Mouse (Mus musculus) ovary, adult 10 weeks (tissue): ENCODE results near the gene Gm904. TPM values are rescaled to one million over a fixed set of nuclear protein-coding genes. Genes with fewer than 3 reads are reported as not detected.

Source experiments
- polyA plus RNA-seq: library from polyadenylated mRNA; stranded (reverse); fragments of 350-450 nt; fragmentation: Illumina TruSeq; extraction: RNeasy Lipid Tissue Mini Kit (QIAGEN cat#74804); gene quantifications from one replicate; pipeline ENCODE4 v1.2.3, GENCODE M21; 2014

The Gm904 gene
- 1.3 TPM for polyA plus RNA-seq

GRCm38 (mm10) chr13:50642928-50643327 is at the start of gene Gm904:
Gm904 (plus strand) TSS chr13:50643228.

Other genes with a start within 250 kb of the Gm904 start
- gene Fbxw17, start 225.4 kb upstream of the Gm904 start, polyA plus RNA-seq = 9.0 TPM
- gene Gm47429, start 199.3 kb upstream of the Gm904 start, polyA plus RNA-seq = not detected
- not detected for gene Nutm2, start 175.9 kb upstream of the Gm904 start, polyA plus RNA-seq
- not detected for gene Gm8765, start 55.1 kb downstream of the Gm904 start, polyA plus RNA-seq